ENCODE assay signal across 27 mouse cellular contexts in the genomic region with DNA sequence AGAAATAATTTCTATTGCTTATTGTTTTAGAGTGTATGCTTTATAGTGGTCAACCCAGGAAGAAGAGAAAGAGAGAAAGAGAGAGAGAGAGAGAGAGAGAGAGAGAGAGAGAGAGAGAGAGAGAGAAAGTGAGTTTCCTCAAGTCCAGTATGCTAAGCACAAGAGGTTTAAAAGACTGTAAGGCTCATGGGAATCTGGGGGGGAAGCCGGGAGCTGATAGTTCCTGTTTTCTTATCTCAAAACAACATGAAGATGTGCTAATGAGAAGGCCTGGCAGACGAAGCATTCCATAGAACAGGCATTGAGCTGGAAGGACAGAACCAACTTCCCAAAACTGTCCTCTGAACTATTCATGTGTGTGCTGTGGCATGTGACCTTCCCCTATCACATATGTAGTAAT. TPM values are rescaled to one million over a fixed set of nuclear protein-coding genes. Genes with fewer than 3 reads are reported as not detected.
DNase-seq lines count a peak whose midpoint lies in the region; ATAC-seq and TF ChIP-seq lines count a peak whose summit lies in the region.
"Had no signal": no experiment of that assay in that cellular context is flagged by ENCODE, and none has a peak within 500 bp of the region (broad histone marks: within the 10 kb centered on the region; RNA-seq: fewer than 3 reads in every experiment).

No protein-coding gene starts in this region.

- no peak for TF ChIP-seq RAD21 in MEL (IDR thresholded peaks at IDR 0.05; ENCODE audit: low read depth, low read length)

- no peak overlapping the region for H3K9ac ChIP-seq in MEL (ENCODE audit: control insufficient read depth, low read depth, low read length, poor library complexity, severe bottlenecking)
- no peak overlapping the region for H3K9ac ChIP-seq in midbrain, embryonic 16.5 days (ENCODE audit: low read depth, low read length)
- H3K9ac ChIP-seq: embryonic facial prominence, embryonic 12.5 days; forebrain, embryonic 13.5 days; forebrain, embryonic 15.5 days; forebrain, postnatal 0 days had no signal

- H3K79me2 ChIP-seq in MEL (ENCODE audit: control insufficient read depth, insufficient read depth, low read length, poor library complexity) = no peaks in the 10 kb centered on the region

- peak; percentile 67 for ATAC-seq in granulocyte monocyte progenitor cell, adult 5-6 weeks (replicated peaks; ENCODE audit: poor library complexity, severe bottlenecking)
- no peak for ATAC-seq in midbrain, embryonic 16.5 days
- ATAC-seq: CD4-positive, CD25-positive, alpha-beta regulatory T cell, adult 4 months; forebrain, embryonic 13.5 days; forebrain, embryonic 15.5 days; forebrain, postnatal 0 days; Patski had no signal

- peak; percentile 21 for DNase-seq in 416B (ENCODE audit: low read depth)
- peak; percentile 74 for DNase-seq in MEL (ENCODE audit: low read depth, low spot score)
- DNase-seq in right cerebral cortex, postnatal 14 days = no peak
- no peak for DNase-seq in adipocyte (ENCODE audit: low spot score)
- DNase-seq in lung, postnatal 36 days = no peak
- DNase-seq: adrenal gland, adult 8-10 months; adrenal gland, postnatal 14 days; adrenal gland, postnatal 36 days; B cell, adult 2 months; cerebellum, adult 11 months; cerebellum, adult 18-20 months; cerebellum, adult 8-10 months; cerebellum, adult 9-11 months; cerebellum, postnatal 14 days; cerebellum, postnatal 36 days; forebrain, postnatal 0 days had no signal

- no peaks in the 10 kb centered on the region for H3K27me3 ChIP-seq in MEL (ENCODE audit: control insufficient read depth in 1 of 2, insufficient read depth in 2 of 2, low read length in 2 of 2)
- no peaks in the 10 kb centered on the region for H3K27me3 ChIP-seq in midbrain, embryonic 16.5 days (ENCODE audit: control insufficient read depth, insufficient read depth, low read depth, low read length)
- H3K27me3 ChIP-seq: CH12.LX; embryonic facial prominence, embryonic 12.5 days; forebrain, embryonic 13.5 days; forebrain, embryonic 15.5 days; Patski had no signal

- TF ChIP-seq CTCF in MEL (IDR thresholded peaks at IDR 0.05 in 2 of 3, conservative IDR thresholded peaks at IDR 0.05 in 1 of 3; ENCODE audit: control insufficient read depth in 1 of 3, insufficient read depth in 1 of 3, low read depth in 2 of 3, low read length in 3 of 3, poor library complexity in 1 of 3, severe bottlenecking in 1 of 3) = no peak
- no peak for TF ChIP-seq CTCF in bone marrow macrophage, adult 2 months (IDR thresholded peaks at IDR 0.05; ENCODE audit: low read depth, low read length)

- H3K9me3 ChIP-seq in MEL (replicated peaks; ENCODE audit: insufficient read depth, low read length) = no peaks in the 10 kb centered on the region
- no peaks in the 10 kb centered on the region for H3K9me3 ChIP-seq in midbrain, embryonic 16.5 days (replicated peaks; ENCODE audit: control insufficient read depth, low read length, poor library complexity, severe bottlenecking)
- H3K9me3 ChIP-seq: embryonic facial prominence, embryonic 10.5 days; embryonic facial prominence, embryonic 12.5 days; forebrain, embryonic 13.5 days; forebrain, embryonic 15.5 days; G1E had no signal

- no peak overlapping the region for H3K4me2 ChIP-seq in midbrain, embryonic 16.5 days (ENCODE audit: low read length)
- H3K4me2 ChIP-seq: embryonic facial prominence, embryonic 12.5 days; forebrain, embryonic 13.5 days; forebrain, embryonic 15.5 days had no signal

- peak; percentile 34 to 67; a peak in 2 of 4 replicates for TF ChIP-seq EP300 in MEL (IDR thresholded peaks at IDR 0.05; ENCODE audit: low read depth in 1 of 2, low read length in 2 of 2)

- no peak for TF ChIP-seq POLR2A in MEL (IDR thresholded peaks at IDR 0.05; ENCODE audit: control insufficient read depth in 1 of 2, insufficient read depth in 1 of 2, low read depth in 1 of 2, low read length in 2 of 2, poor library complexity in 1 of 2)
- no peak for TF ChIP-seq POLR2A in bone marrow macrophage, adult 2 months (IDR thresholded peaks at IDR 0.05; ENCODE audit: borderline replicate concordance, low read depth, low read length)

- no peaks in the 10 kb centered on the region; a peak in 2 of 4 replicates for H3K36me3 ChIP-seq in MEL (ENCODE audit: control insufficient read depth in 1 of 2, insufficient read depth in 2 of 2, low read length in 2 of 2)
- no peaks in the 10 kb centered on the region for H3K36me3 ChIP-seq in midbrain, embryonic 16.5 days (ENCODE audit: control insufficient read depth, insufficient read depth, low read length)
- H3K36me3 ChIP-seq: embryonic facial prominence, embryonic 10.5 days; embryonic facial prominence, embryonic 12.5 days; forebrain, embryonic 15.5 days; G1E had no signal

- WGBS in midbrain, embryonic 16.5 days = 82% methylated on average over 2 of the region's 2 CpGs

- no peak overlapping the region for H3K27ac ChIP-seq in MEL (ENCODE audit: control insufficient read depth, low read depth, low read length)
- peak overlapping the region; percentile 38 for H3K27ac ChIP-seq in bone marrow macrophage, adult 2 months (ENCODE audit: insufficient read depth, low read depth, low read length)
- no peak overlapping the region for H3K27ac ChIP-seq in midbrain, embryonic 16.5 days (ENCODE audit: low read length)
- H3K27ac ChIP-seq: embryonic facial prominence, embryonic 10.5 days; embryonic facial prominence, embryonic 12.5 days; forebrain, embryonic 13.5 days; forebrain, embryonic 15.5 days had no signal

- no peak overlapping the region for H3K4me3 ChIP-seq in MEL (ENCODE audit: control insufficient read depth in 1 of 2, insufficient read depth in 1 of 2, low read depth in 2 of 2, low read length in 2 of 2)
- H3K4me3 ChIP-seq in bone marrow macrophage, adult 2 months (ENCODE audit: insufficient read depth, low read length) = no peak overlapping the region
- H3K4me3 ChIP-seq in midbrain, embryonic 16.5 days (ENCODE audit: low read depth, low read length) = no peak overlapping the region
- H3K4me3 ChIP-seq: embryonic facial prominence, embryonic 10.5 days; embryonic facial prominence, embryonic 12.5 days; forebrain, embryonic 13.5 days; forebrain, embryonic 15.5 days had no signal

- peaks cover 0 to 4% of the 10 kb centered on the region in 2 experiments; a peak in 3 of 4 replicates for H3K4me1 ChIP-seq in MEL (ENCODE audit: control insufficient read depth in 1 of 2, insufficient read depth in 2 of 2, low read length in 2 of 2)
- H3K4me1 ChIP-seq in bone marrow macrophage, adult 2 months (ENCODE audit: control insufficient read depth, insufficient read depth, low read length) = peaks cover 20% of the 10 kb centered on the region
- no peaks in the 10 kb centered on the region for H3K4me1 ChIP-seq in midbrain, embryonic 16.5 days (ENCODE audit: control insufficient read depth, insufficient read depth, low read length)
- H3K4me1 ChIP-seq: embryonic facial prominence, embryonic 10.5 days; embryonic facial prominence, embryonic 12.5 days; forebrain, embryonic 13.5 days; forebrain, embryonic 15.5 days had no signal

TF ChIP-seq in MEL, 35 proteins besides CTCF, POLR2A, EP300 and RAD21:
- TF ChIP-seq USF1 (IDR thresholded peaks at IDR 0.05; ENCODE audit: low read depth, low read length) (peak; percentile 53; the same call in 1 of the 2 replicates), GATA1 (IDR thresholded peaks at IDR 0.05; ENCODE audit: low read depth, low read length) (peak; percentile 60; the same call in 1 of the 2 replicates), NELFE (IDR thresholded peaks at IDR 0.05; ENCODE audit: low read depth, low read length) (no peak), TAL1 (IDR thresholded peaks at IDR 0.05; ENCODE audit: low read length) (peak; percentile 47), MEF2A (IDR thresholded peaks at IDR 0.05; ENCODE audit: extremely low read depth, insufficient replicate concordance, low read depth, low read length, poor library complexity, severe bottlenecking) (no peak), SIN3A (IDR thresholded peaks at IDR 0.05; ENCODE audit: low read length) (no peak), JUND (IDR thresholded peaks at IDR 0.05; ENCODE audit: low read depth, low read length) (peak; percentile 75; the same call in 1 of the 2 replicates), E2F4 (IDR thresholded peaks at IDR 0.05; ENCODE audit: borderline replicate concordance, low read depth, low read length) (no peak), MYB (IDR thresholded peaks at IDR 0.05; ENCODE audit: low read depth, low read length) (no peak), HCFC1 (IDR thresholded peaks at IDR 0.05; ENCODE audit: low read depth, low read length) (no peak), ZMIZ1 (IDR thresholded peaks at IDR 0.05; ENCODE audit: low read depth, low read length) (no peak), POLR2AphosphoS2 (IDR thresholded peaks at IDR 0.05; ENCODE audit: low read length) (no peak), USF2 (IDR thresholded peaks at IDR 0.05; ENCODE audit: borderline replicate concordance in 1 of 2, insufficient read depth in 1 of 2, low read depth in 1 of 2, low read length in 2 of 2) (no peak)

RNA-seq across cellular contexts. Expression of a gene that starts 21.6 kb away (rescaled TPM):
- total RNA-seq in MEL (2012; rRNA removed) = not detected in 2 replicates
- under 1 TPM in 1 of 2 experiments, not detected in 1; 0.03 TPM for polyA plus RNA-seq in MEL (2012; ENCODE audit: insufficient read depth in 1 of 2, insufficient read length in 2 of 2, low read depth in 1 of 2, low replicate concordance in 2 of 2, missing spikeins in 1 of 2)
- 58.9 and 64.2 TPM in 2 replicates for polyA plus RNA-seq in bone marrow macrophage, adult 2 months (2012; ENCODE audit: insufficient read depth, insufficient read length, missing spikeins)
- total RNA-seq in granulocyte monocyte progenitor cell, adult 5-6 weeks (2014; fragmentation: Nextera tagmentation) = 23.0 and 26.6 TPM in 2 replicates
- total RNA-seq in granulocyte monocyte progenitor cell, adult 5-6 weeks (2017) = 27.7 and 30.3 TPM in 2 replicates
- 0.24 and 0.27 TPM in 2 replicates for polyA plus RNA-seq in midbrain, embryonic 16.5 days (2015; fragmentation: Nextera tagmentation; extraction: Ambion mirVana)
- total RNA-seq: G1E had no signal
- polyA plus RNA-seq: G1E had no signal

RNA-seq across cellular contexts. Expression of a gene that starts 22.9 kb away (rescaled TPM):
- 30.9 and 35.4 TPM in 2 replicates for total RNA-seq in MEL (2012; rRNA removed)
- polyA plus RNA-seq in MEL (2012; ENCODE audit: insufficient read depth in 1 of 2, insufficient read length in 2 of 2, low read depth in 1 of 2, low replicate concordance in 2 of 2, missing spikeins in 1 of 2) = 10 to 100 TPM in 1 of 2 experiments, not detected in 1; 56.1 TPM
- 18.5 and 19.9 TPM in 2 replicates for polyA plus RNA-seq in bone marrow macrophage, adult 2 months (2012; ENCODE audit: insufficient read depth, insufficient read length, missing spikeins)
- 59.5 and 65.8 TPM in 2 replicates for total RNA-seq in granulocyte monocyte progenitor cell, adult 5-6 weeks (2014; fragmentation: Nextera tagmentation)
- 41.8 and 47.5 TPM in 2 replicates for total RNA-seq in granulocyte monocyte progenitor cell, adult 5-6 weeks (2017)
- 46.1 and 48.2 TPM in 2 replicates for polyA plus RNA-seq in midbrain, embryonic 16.5 days (2015; fragmentation: Nextera tagmentation; extraction: Ambion mirVana)

Comparison
In these comparisons a context has a peak if more than half of its experiments do, and no peak if none do; other contexts are left out.
1. DNase-seq: peak in 416B (single experiment) and MEL (single experiment); none in right cerebral cortex, postnatal 14 days (single experiment), adipocyte (single experiment) and lung, postnatal 36 days (single experiment).
2. RNA of a gene that starts 21.6 kb away (polyA plus RNA-seq): 58.9 to 64.2 TPM in bone marrow macrophage, adult 2 months; 0.24 to 0.27 TPM in midbrain, embryonic 16.5 days and 0.03 TPM in MEL; every median in the first group is over 10 times any median in the second.